Mouse (Mus musculus) ES-E14 (cell line): ENCODE data around the gene Ly75.

Experiments used
- CHD2 ChIP-seq: IDR thresholded peaks from 2 replicates; pipeline ENCODE4 v1.6.1; 2014; ENCODE audit warnings: mild to moderate bottlenecking, low read depth, low read length, inconsistent platforms
- HCFC1 ChIP-seq: IDR thresholded peaks from 2 replicates; pipeline ENCODE4 v1.6.1; 2012; ENCODE audit warnings: low read length, inconsistent platforms, borderline replicate concordance; ENCODE audit not compliant: insufficient read depth
- MAFK ChIP-seq: IDR thresholded peaks from 2 replicates; pipeline ENCODE4 v1.6.1; 2014; ENCODE audit warnings: mild to moderate bottlenecking, low read depth, low read length, inconsistent platforms; ENCODE audit not compliant: insufficient read depth
- ZC3H11A ChIP-seq: IDR thresholded peaks from 2 replicates; pipeline ENCODE4 v1.6.1; 2012; ENCODE audit warnings: low read depth, mild to moderate bottlenecking, inconsistent platforms, low read length, borderline replicate concordance
- ZNF384 ChIP-seq: IDR thresholded peaks from 2 replicates; pipeline ENCODE4 v1.6.1; 2012; ENCODE audit warnings: low read depth, low read length, inconsistent platforms

DNA sequence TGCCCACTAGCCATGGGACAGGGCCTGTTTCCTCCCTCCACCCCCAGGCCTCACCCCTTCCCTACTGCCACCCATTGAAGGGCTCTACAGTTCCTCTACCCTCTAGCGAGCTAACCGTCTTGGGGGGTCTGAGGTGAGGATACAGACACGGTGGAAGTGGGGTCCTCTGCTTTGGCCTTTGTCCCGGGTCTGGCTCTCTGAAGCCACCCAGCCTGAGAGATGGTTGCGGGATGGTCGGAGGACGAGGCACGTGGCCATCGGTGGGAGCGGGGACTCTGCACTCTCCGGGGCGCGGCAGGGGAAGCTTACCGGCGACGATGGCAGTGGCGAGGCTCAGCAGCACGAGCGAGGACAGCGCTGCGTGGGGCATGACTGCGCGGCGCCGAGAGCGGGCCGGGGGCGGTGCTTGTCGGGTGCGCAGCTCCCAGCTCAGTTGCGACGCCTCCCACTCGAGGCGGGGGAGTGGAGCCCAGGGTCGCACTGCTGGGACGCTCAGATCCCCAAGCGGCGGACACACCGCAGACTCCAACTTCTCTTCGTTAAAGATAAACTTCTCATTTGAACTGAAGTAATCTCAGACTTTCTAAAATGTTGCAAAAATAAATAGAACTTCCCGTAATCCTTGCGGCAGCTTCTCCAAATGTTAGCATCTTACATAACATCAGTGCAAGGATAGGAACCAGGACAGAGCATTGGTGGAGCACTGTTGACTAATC is 99.2 kb downstream of the Ly75 start:
- TF ChIP-seq ZNF384 (no peak), HCFC1 (no peak), ZC3H11A (no peak), MAFK (no peak), CHD2 (no peak)
